Mouse (Mus musculus) ES-E14 (cell line): ENCODE results near the gene Rgs7. TPM values are rescaled to one million over a fixed set of nuclear protein-coding genes. Genes with fewer than 3 reads are reported as not detected.

ENCODE experiments used
- DNase-seq: peaks from one replicate; pipeline ENCODE4 v3.0.0-alpha.2; 2013; ENCODE audit warnings: low read depth, low spot score
- H3K27ac ChIP-seq: 2 replicates; pipeline ENCODE4 v1.5.1; 2012; ENCODE audit warnings: low read depth, mild to moderate bottlenecking, low read length, moderate library complexity, mixed read lengths; ENCODE audit not compliant: poor library complexity, insufficient read depth, severe bottlenecking
- H3K36me3 ChIP-seq: 2 replicates; pipeline ENCODE4 v1.6.1; 2012; ENCODE audit warnings: mild to moderate bottlenecking, low read length, moderate library complexity, mixed read lengths; ENCODE audit not compliant: control insufficient read depth, poor library complexity, insufficient read depth, severe bottlenecking
- H3K4me1 ChIP-seq, 2 experiments: fragments of 150-350 bp in 1 of 2; sonication (generic) in 1 of 2; 2 replicates each; pipeline ENCODE4 v1.6.1; 2012; ENCODE audit warnings: low read length in 2 of 2, mild to moderate bottlenecking in 1 of 2, mixed read lengths in 1 of 2; ENCODE audit not compliant: control insufficient read depth in 2 of 2, insufficient read depth in 2 of 2, poor library complexity in 1 of 2
- H3K4me3 ChIP-seq, 2 experiments: fragments of 150-350 bp in 1 of 2; sonication (generic) in 1 of 2; 2 replicates each; pipeline ENCODE4 v1.5.1; 2012; ENCODE audit warnings: low read length in 2 of 2, low read depth in 1 of 2, mild to moderate bottlenecking in 1 of 2, mixed read lengths in 1 of 2; ENCODE audit not compliant: insufficient read depth in 1 of 2, poor library complexity in 1 of 2, severe bottlenecking in 1 of 2
- H3K9ac ChIP-seq: 2 replicates; pipeline ENCODE4 v1.6.1; 2012; ENCODE audit warnings: low read depth, mild to moderate bottlenecking, low read length, mixed read lengths; ENCODE audit not compliant: poor library complexity, insufficient read depth, severe bottlenecking
- H3K9me3 ChIP-seq: fragments of 150-350 bp; sonication (generic); 2 replicates; pipeline ENCODE4 v1.6.1; 2012; ENCODE audit warnings: low read depth, mild to moderate bottlenecking, low read length; ENCODE audit not compliant: control insufficient read depth, insufficient read depth
- CHD2 ChIP-seq: IDR thresholded peaks from 2 replicates; pipeline ENCODE4 v1.6.1; 2014; ENCODE audit warnings: mild to moderate bottlenecking, low read depth, low read length, inconsistent platforms
- HCFC1 ChIP-seq: IDR thresholded peaks from 2 replicates; pipeline ENCODE4 v1.6.1; 2012; ENCODE audit warnings: low read length, inconsistent platforms, borderline replicate concordance; ENCODE audit not compliant: insufficient read depth
- MAFK ChIP-seq: IDR thresholded peaks from 2 replicates; pipeline ENCODE4 v1.6.1; 2014; ENCODE audit warnings: mild to moderate bottlenecking, low read depth, low read length, inconsistent platforms; ENCODE audit not compliant: insufficient read depth
- ZC3H11A ChIP-seq: IDR thresholded peaks from 2 replicates; pipeline ENCODE4 v1.6.1; 2012; ENCODE audit warnings: low read depth, mild to moderate bottlenecking, inconsistent platforms, low read length, borderline replicate concordance
- ZNF384 ChIP-seq: IDR thresholded peaks from 2 replicates; pipeline ENCODE4 v1.6.1; 2012; ENCODE audit warnings: low read depth, low read length, inconsistent platforms
- in situ Hi-C, 2 experiments: fragments of 600-800 bp; cut with MboI; formaldehyde crosslinking; loops; one replicate each; pipeline ENCODE4 v1.15.1; 2025; ENCODE audit warnings: low sequenced_read_pairs in 2 of 2, inconsistent platforms in 1 of 2; ENCODE audit not compliant: unreplicated experiment in 2 of 2
- total RNA-seq: library from RNA; depleted of rRNA; stranded (reverse); fragments of 300-350 nt; gene quantifications from 2 replicates; pipeline ENCODE4 v1.2.3, GENCODE M21; 2012

Gene Rgs7
- total RNA-seq, 1 experiment: 0.18 TPM

- Histone ChIP-seq H3K27ac (no peak overlapping the region), H3K36me3 (no peaks in the 10 kb centered on the region), H3K9ac (no peak overlapping the region), H3K4me3 (no peak overlapping the region), H3K4me1 (no peaks in the 10 kb centered on the region), H3K9me3 (no peaks in the 10 kb centered on the region)
- in situ Hi-C loops: loop anchor here (10.0 to 25.0 kb wide), 2 partner anchors 705 to 712 kb away; no protein-coding TSS in a partner anchor
- DNase-seq: peak; percentile 34
- TF ChIP-seq ZC3H11A: peak; percentile 38; the same call in 1 of the 2 replicates
- TF ChIP-seq CHD2: no peak
Observed at GRCm38 (mm10) chr1:175299603-175300397, 192.5 kb downstream of the Rgs7 start.

GRCm38 (mm10) chr1:175296906-175297305 lies 195.4 kb downstream of the Rgs7 start:
- DNase-seq: no peak
- Histone ChIP-seq H3K4me3 (no peak overlapping the region), H3K9me3 (no peaks in the 10 kb centered on the region), H3K9ac (no peak overlapping the region), H3K4me1 (no peaks in the 10 kb centered on the region), H3K36me3 (no peaks in the 10 kb centered on the region), H3K27ac (no peak overlapping the region)
- TF ChIP-seq CHD2 (no peak), HCFC1 (no peak), ZNF384 (no peak), MAFK (no peak), ZC3H11A (no peak)
- in situ Hi-C loops: loop anchor here in 1 of 2 experiments (10.0 kb wide), 1 partner anchor 702 kb away; no protein-coding TSS in a partner anchor

DNA sequence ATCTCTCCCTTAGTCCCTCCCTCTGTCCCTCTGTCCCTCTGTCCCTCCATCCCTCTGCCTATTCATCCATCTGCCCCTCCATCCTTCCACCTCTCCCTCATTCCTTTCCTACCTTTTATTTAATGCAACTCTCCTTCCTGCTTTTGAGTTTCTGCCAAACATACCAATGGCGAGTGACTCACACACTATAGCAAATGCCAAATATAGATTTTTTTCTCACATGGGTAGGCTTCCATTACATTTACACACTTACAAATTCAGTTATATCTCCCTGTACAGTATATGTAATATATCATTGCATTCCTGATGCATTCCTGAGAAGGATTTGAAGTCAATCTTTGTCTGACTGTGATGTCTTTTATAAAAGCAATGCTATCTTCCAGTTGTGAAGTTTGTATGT lies 202.2 kb downstream of the Rgs7 start:
- H3K9ac ChIP-seq: no peak overlapping the region
- H3K4me3 ChIP-seq: no peak overlapping the region
- no peaks in the 10 kb centered on the region for H3K36me3 ChIP-seq
- no peaks in the 10 kb centered on the region for H3K9me3 ChIP-seq
- TF ChIP-seq CHD2: no peak
- TF ChIP-seq ZC3H11A: no peak
- TF ChIP-seq ZNF384: no peak
- TF ChIP-seq MAFK: no peak
- no peak for TF ChIP-seq HCFC1
- DNase-seq: no peak
- no peaks in the 10 kb centered on the region for H3K4me1 ChIP-seq
- in situ Hi-C loops: loop anchor here in 1 of 2 experiments (10.0 kb wide), 1 partner anchor 695 kb away; no protein-coding TSS in a partner anchor
- no peak overlapping the region for H3K27ac ChIP-seq

DNA sequence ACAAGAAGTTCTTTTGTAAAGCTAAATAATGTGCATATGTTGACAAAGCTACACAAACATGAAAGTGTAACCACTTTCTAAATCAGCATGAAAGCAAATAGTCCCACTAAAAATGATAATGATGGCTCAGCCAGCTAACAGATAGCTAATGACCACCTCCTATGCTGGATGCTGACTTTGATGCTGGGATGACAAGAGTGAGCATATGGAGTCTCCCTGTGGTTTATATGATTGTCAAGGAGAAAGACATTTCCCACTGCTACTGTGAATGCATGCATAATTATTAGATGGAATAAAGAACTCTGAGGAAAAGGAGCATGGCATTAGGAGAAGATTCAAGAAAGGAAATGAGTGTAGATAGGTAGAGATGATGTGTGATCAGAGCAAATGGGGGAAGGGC lies 230.0 kb downstream of the Rgs7 start:
- TF ChIP-seq MAFK (no peak), ZNF384 (no peak), CHD2 (no peak), ZC3H11A (no peak), HCFC1 (no peak)

More for the DNA sequence above, 230.0 kb downstream of the Rgs7 start:
- Histone ChIP-seq H3K4me3 (no peak overlapping the region), H3K9ac (no peak overlapping the region), H3K27ac (no peak overlapping the region), H3K4me1 (no peaks in the 10 kb centered on the region), H3K9me3 (peaks cover 3% of the 10 kb centered on the region; the same call in 1 of the 2 replicates), H3K36me3 (no peaks in the 10 kb centered on the region)
- no peak for DNase-seq
- in situ Hi-C loops: no loop called here
